Mouse (Mus musculus) MEL (cell line): ENCODE measurements around the gene Adamts9. TPM values are rescaled to one million over a fixed set of nuclear protein-coding genes. Genes with fewer than 3 reads are reported as not detected.

Experiments used
- DNase-seq: peaks from one replicate; pipeline ENCODE4 v3.0.0; 2011; ENCODE audit warnings: low read depth, low spot score
- H3K27ac ChIP-seq: 2 replicates; pipeline ENCODE4 v1.5.1; 2012; ENCODE audit warnings: low read depth, mild to moderate bottlenecking, control low read depth, low read length, moderate library complexity; ENCODE audit not compliant: control insufficient read depth
- H3K27me3 ChIP-seq, 2 experiments: fragments of 150-350 bp in 1 of 2; sonication (generic) in 1 of 2; 2 replicates each; pipeline ENCODE4 v1.6.1; 2012; ENCODE audit warnings: low read length in 2 of 2, mild to moderate bottlenecking in 2 of 2, improper control_type of control experiment in 1 of 2, moderate library complexity in 1 of 2; ENCODE audit not compliant: insufficient read depth in 2 of 2, control insufficient read depth in 1 of 2
- H3K36me3 ChIP-seq, 2 experiments: 2 replicates each; pipeline ENCODE4 v1.6.1; 2012 to 2014; ENCODE audit warnings: low read length in 2 of 2, improper control_type of control experiment in 1 of 2, inconsistent platforms in 1 of 2, mild to moderate bottlenecking in 1 of 2; ENCODE audit not compliant: insufficient read depth in 2 of 2, control insufficient read depth in 1 of 2
- H3K4me1 ChIP-seq, 2 experiments: fragments of 150-350 bp in 1 of 2; sonication (generic) in 1 of 2; 2 replicates each; pipeline ENCODE4 v1.6.1; 2012; ENCODE audit warnings: low read length in 2 of 2, improper control_type of control experiment in 1 of 2, mild to moderate bottlenecking in 1 of 2; ENCODE audit not compliant: insufficient read depth in 2 of 2, control insufficient read depth in 1 of 2
- H3K4me3 ChIP-seq, 2 experiments: fragments of 150-350 bp in 1 of 2; sonication (generic) in 1 of 2; 2 replicates each; pipeline ENCODE4 v1.5.1; 2012; ENCODE audit warnings: low read depth in 2 of 2, low read length in 2 of 2, mild to moderate bottlenecking in 2 of 2, moderate library complexity in 2 of 2, control low read depth in 1 of 2, improper control_type of control experiment in 1 of 2; ENCODE audit not compliant: control insufficient read depth in 1 of 2, insufficient read depth in 1 of 2
- H3K79me2 ChIP-seq: 2 replicates; pipeline ENCODE4 v1.6.1; 2012; ENCODE audit warnings: mild to moderate bottlenecking, low read length, moderate library complexity; ENCODE audit not compliant: control insufficient read depth, poor library complexity, insufficient read depth
- H3K9ac ChIP-seq: 2 replicates; pipeline ENCODE4 v1.6.1; 2012; ENCODE audit warnings: low read depth, mild to moderate bottlenecking, control low read depth, low read length, moderate library complexity; ENCODE audit not compliant: control insufficient read depth, poor library complexity, severe bottlenecking
- H3K9me3 ChIP-seq: fragments of 150-350 bp; sonication (generic); replicated peaks from 2 replicates; pipeline ENCODE4 v1.6.1; 2012; ENCODE audit warnings: mild to moderate bottlenecking, low read length, improper control_type of control experiment, moderate library complexity; ENCODE audit not compliant: insufficient read depth
- BHLHE40 ChIP-seq: IDR thresholded peaks from 2 replicates; pipeline ENCODE4 v1.6.1; 2012; ENCODE audit warnings: low read depth, mild to moderate bottlenecking, inconsistent platforms, low read length, improper control_type of control experiment, borderline replicate concordance
- CHD1 ChIP-seq: IDR thresholded peaks from 2 replicates; pipeline ENCODE4 v1.6.1; 2012; ENCODE audit warnings: low read depth, mild to moderate bottlenecking, inconsistent platforms, low read length, improper control_type of control experiment
- CHD2 ChIP-seq: IDR thresholded peaks from 2 replicates; pipeline ENCODE4 v1.6.1; 2011; ENCODE audit warnings: low read length, improper control_type of control experiment
- CTCF ChIP-seq, 3 experiments: IDR thresholded peaks in 2 of 3; conservative IDR thresholded peaks in 1 of 3; 2 replicates each; pipeline ENCODE4 v1.5.1; 2011 to 2012; ENCODE audit warnings: low read length in 3 of 3, low read depth in 2 of 3, mild to moderate bottlenecking in 2 of 3, improper control_type of control experiment in 1 of 3, inconsistent platforms in 1 of 3, mixed read lengths in 1 of 3, moderate library complexity in 1 of 3; ENCODE audit not compliant: control insufficient read depth in 1 of 3, insufficient read depth in 1 of 3, poor library complexity in 1 of 3, severe bottlenecking in 1 of 3
- E2F4 ChIP-seq: IDR thresholded peaks from 2 replicates; pipeline ENCODE4 v1.6.1; 2011; ENCODE audit warnings: low read depth, low read length, improper control_type of control experiment, borderline replicate concordance
- EP300 ChIP-seq, 2 experiments: IDR thresholded peaks; 2 replicates each; pipeline ENCODE4 v1.6.1; 2011; ENCODE audit warnings: improper control_type of control experiment in 2 of 2, low read length in 2 of 2, low read depth in 1 of 2, mild to moderate bottlenecking in 1 of 2
- ETS1 ChIP-seq: IDR thresholded peaks from 2 replicates; pipeline ENCODE4 v1.6.1; 2012; ENCODE audit warnings: low read depth, mild to moderate bottlenecking, inconsistent platforms, low read length, improper control_type of control experiment, moderate library complexity
- GABPA ChIP-seq: IDR thresholded peaks from 2 replicates; pipeline ENCODE4 v1.6.1; 2012; ENCODE audit warnings: low read depth, mild to moderate bottlenecking, inconsistent platforms, low read length, improper control_type of control experiment, moderate library complexity
- HCFC1 ChIP-seq: IDR thresholded peaks from 2 replicates; pipeline ENCODE4 v1.6.1; 2012; ENCODE audit warnings: low read depth, mild to moderate bottlenecking, inconsistent platforms, low read length, improper control_type of control experiment, moderate library complexity
- JUND ChIP-seq: IDR thresholded peaks from 2 replicates; pipeline ENCODE4 v1.6.1; 2011; ENCODE audit warnings: low read depth, mild to moderate bottlenecking, improper control_type of control experiment, low read length
- KAT2A ChIP-seq: conservative IDR thresholded peaks from 2 replicates; pipeline ENCODE4 v1.6.1; 2012; ENCODE audit warnings: low read depth, low read length, improper control_type of control experiment, inconsistent platforms
- MAX ChIP-seq: IDR thresholded peaks from 2 replicates; pipeline ENCODE4 v1.6.1; 2011; ENCODE audit warnings: low read length, improper control_type of control experiment
- MAZ ChIP-seq: IDR thresholded peaks from 2 replicates; pipeline ENCODE4 v1.6.1; 2012; ENCODE audit warnings: low read depth, mild to moderate bottlenecking, inconsistent platforms, low read length, improper control_type of control experiment
- MYB ChIP-seq: IDR thresholded peaks from 2 replicates; pipeline ENCODE4 v1.6.1; 2011; ENCODE audit warnings: mild to moderate bottlenecking, low read depth, low read length, improper control_type of control experiment
- NRF1 ChIP-seq: IDR thresholded peaks from 2 replicates; pipeline ENCODE4 v1.6.1; 2014; ENCODE audit warnings: low read depth, mild to moderate bottlenecking, inconsistent platforms, low read length, improper control_type of control experiment, moderate library complexity; ENCODE audit not compliant: poor library complexity, insufficient read depth, severe bottlenecking
- POLR2A ChIP-seq, 2 experiments: IDR thresholded peaks; 2 replicates each; pipeline ENCODE4 v1.6.1; 2011 to 2012; ENCODE audit warnings: low read length in 2 of 2, mild to moderate bottlenecking in 2 of 2, control low read depth in 1 of 2, improper control_type of control experiment in 1 of 2, low read depth in 1 of 2, moderate library complexity in 1 of 2; ENCODE audit not compliant: control insufficient read depth in 1 of 2, insufficient read depth in 1 of 2, poor library complexity in 1 of 2
- POLR2AphosphoS2 ChIP-seq: IDR thresholded peaks from 2 replicates; pipeline ENCODE4 v1.6.1; 2011; ENCODE audit warnings: low read length, improper control_type of control experiment
- POLR2AphosphoS5 ChIP-seq: IDR thresholded peaks from 2 replicates; pipeline ENCODE4 v1.6.1; 2012; ENCODE audit warnings: low read depth, borderline replicate concordance, mild to moderate bottlenecking, inconsistent platforms, low read length, moderate library complexity, mixed read lengths
- SMC3 ChIP-seq: IDR thresholded peaks from 2 replicates; pipeline ENCODE4 v1.6.1; 2011; ENCODE audit warnings: low read depth, low read length, improper control_type of control experiment
- TCF12 ChIP-seq: IDR thresholded peaks from 2 replicates; pipeline ENCODE4 v1.6.1; 2014; ENCODE audit warnings: low read depth, mild to moderate bottlenecking, inconsistent platforms, low read length, improper control_type of control experiment, moderate library complexity
- UBTF ChIP-seq: IDR thresholded peaks from 2 replicates; pipeline ENCODE4 v1.6.1; 2012; ENCODE audit warnings: low read depth, mild to moderate bottlenecking, inconsistent platforms, low read length, improper control_type of control experiment, moderate library complexity, borderline replicate concordance; ENCODE audit not compliant: insufficient read depth
- USF2 ChIP-seq, 2 experiments: IDR thresholded peaks; 2 replicates each; pipeline ENCODE4 v1.6.1; 2011 to 2012; ENCODE audit warnings: improper control_type of control experiment in 2 of 2, low read length in 2 of 2, borderline replicate concordance in 1 of 2, inconsistent platforms in 1 of 2, low read depth in 1 of 2, mild to moderate bottlenecking in 1 of 2; ENCODE audit not compliant: insufficient read depth in 1 of 2
- ZKSCAN1 ChIP-seq: IDR thresholded peaks from 2 replicates; pipeline ENCODE4 v1.6.1; 2012; ENCODE audit warnings: low read depth, mild to moderate bottlenecking, inconsistent platforms, low read length, improper control_type of control experiment, moderate library complexity
- ZMIZ1 ChIP-seq: IDR thresholded peaks from 2 replicates; pipeline ENCODE4 v1.6.1; 2012; ENCODE audit warnings: low read depth, mild to moderate bottlenecking, inconsistent platforms, low read length, improper control_type of control experiment, moderate library complexity
- ZNF384 ChIP-seq: IDR thresholded peaks from 2 replicates; pipeline ENCODE4 v1.6.1; 2012; ENCODE audit warnings: low read depth, mild to moderate bottlenecking, inconsistent platforms, low read length, improper control_type of control experiment
- polyA plus RNA-seq, 2 experiments: library from polyadenylated mRNA; stranded (reverse) in 1 of 2; unstranded in 1 of 2; fragments of >175 nt in 1 of 2; fragments of >200 nt in 1 of 2; gene quantifications; 2 replicates each; pipeline versions ENCODE4 v1.2.1 to v1.2.4; 2012; ENCODE audit warnings: low replicate concordance in 2 of 2, low read depth in 1 of 2; ENCODE audit not compliant: insufficient read length in 2 of 2, insufficient read depth in 1 of 2, missing spikeins in 1 of 2
- total RNA-seq: library from RNA; depleted of rRNA; stranded (reverse); fragments of 300-350 nt; gene quantifications from 2 replicates; pipeline ENCODE4 v1.2.3, GENCODE M21; 2012; rRNA removed

Gene Adamts9
- total RNA-seq (not detected in 2 replicates), polyA plus RNA-seq (not detected)

GRCm38 (mm10) chr6:92943057-92943781, at the start of gene Adamts9:
Gene Adamts9 (minus strand): TSS chr6:92943492.
- no peaks in the 10 kb centered on the region for H3K79me2 ChIP-seq
- H3K4me3 ChIP-seq: no peak within 1 kb of the TSS
- no peaks in the 10 kb centered on the region for H3K4me1 ChIP-seq
- H3K9ac ChIP-seq: no peak within 1 kb of the TSS
- H3K9me3 ChIP-seq: no peaks in the 10 kb centered on the region
- no peak for TF ChIP-seq ZNF384
- no peak for TF ChIP-seq UBTF
- TF ChIP-seq NRF1: no peak
- TF ChIP-seq BHLHE40: no peak
- no peak for TF ChIP-seq KAT2A
- no peak for TF ChIP-seq POLR2AphosphoS5
- TF ChIP-seq CTCF (IDR thresholded peaks at IDR 0.05 in 2 of 3, conservative IDR thresholded peaks at IDR 0.05 in 1 of 3; ENCODE audit: control insufficient read depth in 1 of 3, insufficient read depth in 1 of 3, low read depth in 2 of 3, low read length in 3 of 3, poor library complexity in 1 of 3, severe bottlenecking in 1 of 3): no peak
- TF ChIP-seq MYB: no peak
- H3K27me3 ChIP-seq: no peaks in the 10 kb centered on the region
- no peak for DNase-seq
- no peaks in the 10 kb centered on the region for H3K36me3 ChIP-seq
- H3K27ac ChIP-seq: no peak within 1 kb of the TSS

GRCm38 (mm10) chr6:92991616-92992015, 48.3 kb upstream of the Adamts9 start:
- no peak overlapping the region for H3K9ac ChIP-seq
- no peaks in the 10 kb centered on the region for H3K4me1 ChIP-seq
- TF ChIP-seq ZKSCAN1 (no peak), POLR2AphosphoS2 (no peak), CHD2 (no peak), SMC3 (no peak), MAX (no peak), USF2 (IDR thresholded peaks at IDR 0.05; ENCODE audit: borderline replicate concordance in 1 of 2, insufficient read depth in 1 of 2, low read depth in 1 of 2, low read length in 2 of 2) (no peak), E2F4 (no peak), ZMIZ1 (no peak), MAZ (no peak), HCFC1 (no peak), ETS1 (no peak), TCF12 (no peak), MYB (no peak), POLR2A (IDR thresholded peaks at IDR 0.05; ENCODE audit: control insufficient read depth in 1 of 2, insufficient read depth in 1 of 2, low read depth in 1 of 2, low read length in 2 of 2, poor library complexity in 1 of 2) (no peak), EP300 (IDR thresholded peaks at IDR 0.05; ENCODE audit: low read depth in 1 of 2, low read length in 2 of 2) (no peak), CHD1 (no peak), GABPA (no peak), JUND (no peak)
- no peak overlapping the region for H3K27ac ChIP-seq
- DNase-seq: no peak
- H3K4me3 ChIP-seq: no peak overlapping the region
- no peaks in the 10 kb centered on the region for H3K9me3 ChIP-seq
- H3K27me3 ChIP-seq: no peaks in the 10 kb centered on the region
- no peaks in the 10 kb centered on the region for H3K79me2 ChIP-seq
- H3K36me3 ChIP-seq: no peaks in the 10 kb centered on the region
